Mouse (Mus musculus) CD4-positive, CD25-positive, alpha-beta regulatory T cell, adult 2 months (primary cell): ENCODE data around the gene Sh3rf1.

Experiments
- DNase-seq: peaks from one replicate; pipeline ENCODE4 v3.0.0-alpha.2; 2012; ENCODE audit warnings: low read depth, low spot score

Gene Sh3rf1

DNA sequence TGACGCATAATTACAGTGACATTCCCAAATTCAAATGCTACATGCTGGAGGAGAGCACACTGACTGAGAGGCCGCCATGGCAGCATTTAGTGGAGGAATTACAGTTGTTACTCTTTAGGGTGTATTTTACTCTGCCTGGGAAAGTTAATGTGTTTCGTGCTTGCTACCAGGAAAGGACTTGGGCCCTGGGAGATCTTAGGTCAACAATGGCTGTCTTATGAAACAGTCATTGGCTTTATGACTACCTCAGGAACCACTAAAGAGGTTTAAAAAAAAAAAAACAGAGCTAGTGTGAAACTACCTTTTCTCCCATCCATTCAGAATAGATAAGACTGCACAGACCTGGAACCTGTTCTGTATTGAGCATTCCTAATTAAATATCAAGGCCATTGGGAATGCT, 195.8 kb downstream of the Sh3rf1 start:
- DNase-seq, result no peak

- DNase-seq, result no peak
These were observed 196.5 kb downstream of the Sh3rf1 start for GRCm38 (mm10) chr8:61420166-61420565.

- DNase-seq, result no peak
These were observed 197.9 kb downstream of the Sh3rf1 start for GRCm38 (mm10) chr8:61421606-61422005.

GRCm38 (mm10) chr8:61425125-61425524, 201.5 kb downstream of the Sh3rf1 start:
- DNase-seq, result peak; percentile 36

- peak; percentile 68 for DNase-seq
These were observed 202.4 kb downstream of the Sh3rf1 start for GRCm38 (mm10) chr8:61426072-61426471.

DNA sequence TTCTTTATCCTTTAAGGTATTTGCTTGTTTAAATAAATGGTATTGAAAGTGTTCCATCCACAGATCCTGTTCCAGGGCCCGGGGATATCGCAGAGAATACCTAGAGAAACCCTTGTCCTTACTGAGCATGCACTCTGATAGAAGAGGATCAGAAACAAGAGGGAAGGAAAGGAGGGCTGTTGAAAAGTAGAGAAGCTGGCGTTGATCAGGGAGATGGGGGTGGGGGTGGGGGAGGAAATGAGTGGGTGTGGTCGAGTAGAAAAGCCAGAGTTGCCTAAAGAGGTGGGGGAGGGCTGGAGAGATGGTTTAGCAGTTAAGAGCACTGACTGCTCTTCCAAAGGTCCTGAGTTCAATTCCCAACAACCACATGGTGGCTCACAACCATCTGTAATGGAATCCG, 203.0 kb downstream of the Sh3rf1 start:
- peak; percentile 62 for DNase-seq

DNA sequence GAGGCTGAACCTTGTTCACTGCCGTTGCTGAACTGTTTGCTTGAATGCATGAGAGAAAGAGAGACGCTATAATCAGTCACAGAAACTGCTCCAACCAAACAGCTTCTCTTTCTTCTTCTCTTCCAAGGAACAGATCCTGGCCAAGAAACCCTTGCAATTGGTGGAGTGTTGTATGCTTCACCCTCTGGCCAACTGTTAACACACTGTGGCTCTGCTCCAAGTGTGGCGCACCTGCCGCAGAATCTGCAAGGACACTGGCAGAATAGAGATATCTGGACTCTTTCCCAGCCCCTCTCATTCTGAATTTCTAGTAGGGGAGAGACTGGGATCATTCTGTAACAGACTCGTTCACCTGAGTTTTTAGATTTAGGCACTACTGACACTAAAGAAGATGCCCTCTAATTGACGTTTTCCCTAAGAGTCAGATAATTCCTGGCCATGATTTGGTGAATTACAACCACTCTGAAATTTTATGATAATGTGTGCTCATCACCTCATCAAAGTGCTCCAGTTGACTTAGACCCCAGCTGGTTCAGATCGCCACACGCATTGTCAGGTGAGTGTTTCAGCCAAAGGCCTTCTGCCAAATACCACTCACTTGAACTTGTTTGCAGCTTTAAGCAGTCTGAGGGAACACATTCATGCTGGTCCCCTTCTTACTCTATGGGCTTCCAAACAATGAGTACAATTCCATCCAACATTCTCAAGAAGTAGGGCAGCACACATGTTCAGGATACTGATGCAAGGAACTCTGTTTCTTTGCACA, 204.4 kb downstream of the Sh3rf1 start:
- DNase-seq, result no peak

DNA sequence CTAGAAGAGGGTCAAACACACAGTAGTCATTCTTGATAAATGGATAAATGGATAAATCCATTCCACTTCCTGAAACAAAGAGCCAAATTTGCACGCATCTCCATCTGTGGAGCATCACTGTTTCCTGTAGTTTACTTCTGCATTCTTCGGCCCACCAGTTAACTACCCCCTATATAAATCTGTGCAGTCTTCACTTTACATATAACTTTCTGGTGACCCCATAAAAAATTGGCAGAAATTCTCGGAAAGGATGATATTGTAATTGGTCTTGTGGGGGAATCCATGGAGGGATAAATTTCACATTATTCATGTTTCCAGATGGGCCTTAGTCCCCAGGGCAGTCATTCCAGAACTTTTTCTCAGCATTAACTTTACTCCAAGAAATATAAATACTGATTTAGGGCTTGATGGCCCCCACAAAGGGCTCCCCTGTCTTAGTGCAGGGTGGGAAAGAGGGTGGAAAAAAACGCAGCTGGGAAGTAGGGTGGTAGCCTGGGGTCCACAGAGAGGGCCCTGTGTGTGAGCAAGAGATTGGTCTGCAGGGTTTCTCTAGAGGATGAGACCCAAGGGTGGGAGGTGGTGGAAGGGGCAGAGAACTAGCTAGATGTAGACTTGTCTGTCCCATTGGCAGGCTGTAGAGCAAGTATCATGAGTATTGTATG, 205.3 kb downstream of the Sh3rf1 start:
- DNase-seq, result no peak

GRCm38 (mm10) chr8:61435481-61435880, 211.8 kb downstream of the Sh3rf1 start:
- no peak for DNase-seq

DNA sequence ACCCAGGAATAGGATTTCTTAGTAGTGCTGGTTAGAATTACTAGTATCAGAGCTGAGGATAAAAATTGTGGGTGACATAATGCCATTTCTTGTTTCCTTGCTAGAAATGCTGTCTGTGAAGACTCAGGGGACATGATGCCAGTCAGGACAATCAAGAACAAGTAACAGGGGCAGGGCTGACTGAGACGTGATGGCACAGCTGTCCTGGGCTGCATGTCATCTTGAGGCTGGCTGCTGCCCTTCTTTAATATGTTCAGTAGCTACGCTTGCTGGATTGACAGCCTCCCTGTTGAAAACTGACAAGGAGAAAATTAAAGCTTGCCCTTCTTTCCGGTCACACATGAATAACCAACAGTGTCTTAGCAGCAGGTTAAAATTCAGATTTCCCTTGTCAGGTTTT, 212.5 kb downstream of the Sh3rf1 start:
- DNase-seq, result no peak

GRCm38 (mm10) chr8:61436586-61437304, 213.1 kb downstream of the Sh3rf1 start:
- no peak for DNase-seq

GRCm38 (mm10) chr8:61437305-61437605, 213.6 kb downstream of the Sh3rf1 start:
- DNase-seq, result no peak

- no peak for DNase-seq
These were observed 219.3 kb downstream of the Sh3rf1 start for GRCm38 (mm10) chr8:61442988-61443387.

- DNase-seq, result no peak
These were observed 220.7 kb downstream of the Sh3rf1 start for GRCm38 (mm10) chr8:61444358-61444757.
